Mouse (Mus musculus) cerebellum, adult 9-11 months (tissue): ENCODE measurements around the gene Hrh3.

ENCODE experiments used
- DNase-seq: peaks from one replicate; pipeline ENCODE4 v3.0.0; 2022

Gene Hrh3

DNA sequence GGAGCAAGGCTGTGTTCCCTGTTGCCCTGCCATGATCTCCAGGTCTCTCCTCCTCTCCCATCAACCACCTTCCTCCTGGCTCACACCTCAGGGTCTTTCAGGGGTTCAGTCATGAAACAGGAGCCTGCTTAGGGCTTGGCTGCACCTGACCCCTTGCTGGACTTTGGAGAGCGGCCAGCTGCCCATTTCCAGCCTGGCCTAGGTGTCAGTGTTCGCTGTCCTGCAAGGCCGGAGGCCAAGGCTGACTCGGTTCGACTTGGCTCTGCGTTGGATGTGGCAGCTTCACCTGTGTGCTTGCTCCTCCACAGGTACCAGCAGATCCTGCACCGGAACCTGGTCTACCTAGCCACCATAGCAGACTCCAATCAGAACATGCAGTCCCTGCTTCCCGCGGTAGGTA is 51.3 kb downstream of the Hrh3 start:
- DNase-seq, result no peak

GRCm38 (mm10) chr2:180051986-180052733 is 52.1 kb downstream of the Hrh3 start:
- DNase-seq, result no peak

GRCm38 (mm10) chr2:180050986-180051385 is 53.3 kb downstream of the Hrh3 start:
- peak; percentile 86 for DNase-seq
